Mouse (Mus musculus) E14TG2a.4 (cell line): ENCODE data around the gene Nav3.

Experiments
- H3K27me3 ChIP-seq: 2 replicates; pipeline ENCODE4 v1.6.1; 2014; ENCODE audit warnings: low read length, control low read depth; ENCODE audit not compliant: insufficient read depth
- H3K36me3 ChIP-seq: 2 replicates; pipeline ENCODE4 v1.6.1; 2014; ENCODE audit warnings: low read length, control low read depth; ENCODE audit not compliant: insufficient read depth
- H3K4me1 ChIP-seq: replicated peaks from 2 replicates; pipeline ENCODE4 v1.6.1; 2014; ENCODE audit warnings: low read depth, low read length, control low read depth
- H3K4me3 ChIP-seq: replicated peaks from 2 replicates; pipeline ENCODE4 v1.5.1; 2014; ENCODE audit warnings: mild to moderate bottlenecking, low read length
- H3K9me3 ChIP-seq: 2 replicates; pipeline ENCODE4 v1.6.1; 2014; ENCODE audit warnings: low read length, control low read depth
- CTCF ChIP-seq: conservative IDR thresholded peaks from 2 replicates; pipeline ENCODE4 v1.5.1; 2014; ENCODE audit warnings: low read length
- NANOG ChIP-seq: IDR thresholded peaks from 2 replicates; pipeline ENCODE4 v1.6.1; 2014; ENCODE audit warnings: borderline replicate concordance, low read length, mixed read lengths
- POU5F1 ChIP-seq: IDR thresholded peaks from 2 replicates; pipeline ENCODE4 v1.6.1; 2014; ENCODE audit warnings: low read length, borderline replicate concordance

Nav3 gene

GRCm38 (mm10) chr10:110455838-110456493 is at the start of gene Nav3:
Nav3 (minus strand) TSS chr10:110456204.
- TF ChIP-seq NANOG: no peak
- no peak for TF ChIP-seq CTCF
- no peak for TF ChIP-seq POU5F1
- Histone ChIP-seq H3K4me3 (peak within 1 kb of the TSS; percentile 84), H3K9me3 (no peaks in the 10 kb centered on the region), H3K4me1 (no peaks in the 10 kb centered on the region; the same call in 1 of the 2 replicates), H3K27me3 (peaks cover 55% of the 10 kb centered on the region), H3K36me3 (no peaks in the 10 kb centered on the region)

- Histone ChIP-seq H3K4me1 (no peaks in the 10 kb centered on the region), H3K36me3 (no peaks in the 10 kb centered on the region), H3K9me3 (no peaks in the 10 kb centered on the region), H3K4me3 (no peak overlapping the region), H3K27me3 (no peaks in the 10 kb centered on the region)
- no peak for TF ChIP-seq POU5F1
- TF ChIP-seq NANOG: no peak
- TF ChIP-seq CTCF: no peak
These were observed 29.3 kb upstream of the Nav3 start for GRCm38 (mm10) chr10:110485306-110485705.

- Histone ChIP-seq H3K27me3 (no peaks in the 10 kb centered on the region), H3K36me3 (no peaks in the 10 kb centered on the region), H3K4me3 (no peak overlapping the region), H3K4me1 (no peaks in the 10 kb centered on the region), H3K9me3 (no peaks in the 10 kb centered on the region)
- TF ChIP-seq CTCF (no peak), POU5F1 (no peak), NANOG (no peak)
These were observed 28.8 kb upstream of the Nav3 start for GRCm38 (mm10) chr10:110484822-110485221.

GRCm38 (mm10) chr10:110479189-110479588 is 23.2 kb upstream of the Nav3 start:
- no peaks in the 10 kb centered on the region for H3K36me3 ChIP-seq
- no peaks in the 10 kb centered on the region for H3K9me3 ChIP-seq
- H3K4me3 ChIP-seq: no peak overlapping the region
- H3K4me1 ChIP-seq: no peaks in the 10 kb centered on the region
- TF ChIP-seq CTCF: no peak
- no peak for TF ChIP-seq NANOG
- no peak for TF ChIP-seq POU5F1
- no peaks in the 10 kb centered on the region for H3K27me3 ChIP-seq

GRCm38 (mm10) chr10:110477689-110478314 is 21.8 kb upstream of the Nav3 start:
- Histone ChIP-seq H3K36me3 (no peaks in the 10 kb centered on the region), H3K9me3 (no peaks in the 10 kb centered on the region), H3K27me3 (no peaks in the 10 kb centered on the region), H3K4me1 (no peaks in the 10 kb centered on the region), H3K4me3 (no peak overlapping the region)
- no peak for TF ChIP-seq POU5F1
- no peak for TF ChIP-seq CTCF
- no peak for TF ChIP-seq NANOG

GRCm38 (mm10) chr10:110474107-110474506 is 18.1 kb upstream of the Nav3 start:
- Histone ChIP-seq H3K9me3 (no peaks in the 10 kb centered on the region), H3K4me1 (no peaks in the 10 kb centered on the region), H3K36me3 (no peaks in the 10 kb centered on the region), H3K4me3 (no peak overlapping the region), H3K27me3 (no peaks in the 10 kb centered on the region)
- no peak for TF ChIP-seq POU5F1
- TF ChIP-seq NANOG: no peak
- TF ChIP-seq CTCF: no peak

GRCm38 (mm10) chr10:110469445-110469844 is 13.4 kb upstream of the Nav3 start:
- Histone ChIP-seq H3K4me3 (no peak overlapping the region), H3K9me3 (peaks cover 6% of the 10 kb centered on the region), H3K36me3 (no peaks in the 10 kb centered on the region), H3K4me1 (no peaks in the 10 kb centered on the region), H3K27me3 (no peaks in the 10 kb centered on the region)
- TF ChIP-seq CTCF: no peak
- no peak for TF ChIP-seq POU5F1
- TF ChIP-seq NANOG: no peak

- Histone ChIP-seq H3K4me3 (peak overlapping the region; percentile 84), H3K36me3 (no peaks in the 10 kb centered on the region), H3K27me3 (peaks cover 56% of the 10 kb centered on the region), H3K4me1 (no peaks in the 10 kb centered on the region; the same call in 1 of the 2 replicates), H3K9me3 (no peaks in the 10 kb centered on the region)
- TF ChIP-seq POU5F1: no peak
- no peak for TF ChIP-seq NANOG
- no peak for TF ChIP-seq CTCF
These were observed 754 bp downstream of the Nav3 start for GRCm38 (mm10) chr10:110455063-110455837.
